Mouse (Mus musculus): ENCODE measurements at regions not wholly inside any gene's neighbourhood (a gene's known extent, or its start where the extent isn't known, plus 50 kb on each side); places are given as distances from the start of the nearest gene placed in this dataset.

- Histone ChIP-seq H3K9ac (ENCODE audit: low read depth, low read length) (no peak overlapping the region), H3K4me3 (ENCODE audit: low read depth, low read length) (no peak overlapping the region), H3K9me3 (replicated peaks; ENCODE audit: control insufficient read depth, low read length) (no peaks in the 10 kb centered on the region), H3K4me2 (no peak overlapping the region), H3K27ac (ENCODE audit: low read depth, low read length) (no peak overlapping the region), H3K4me1 (ENCODE audit: control insufficient read depth, insufficient read depth, low read length) (no peaks in the 10 kb centered on the region), H3K27me3 (ENCODE audit: control insufficient read depth, insufficient read depth, low read length) (no peaks in the 10 kb centered on the region), H3K36me3 (ENCODE audit: control insufficient read depth, insufficient read depth, low read length) (no peaks in the 10 kb centered on the region)
- no peak for ATAC-seq (replicated peaks; ENCODE audit: insufficient number of reproducible peaks, low FRiP score, low TSS enrichment)
- WGBS (ENCODE audit: insufficient replicate concordance) = 38% methylated on average over 5 of the region's 5 CpGs
Observed at GRCm38 (mm10) chr2:147808036-147808675, 238.6 kb downstream of the Foxa2 start.

- no peak overlapping the region for H3K4me2 ChIP-seq
- no peak for ATAC-seq (replicated peaks; ENCODE audit: insufficient number of reproducible peaks, low FRiP score, low TSS enrichment)
- no peak overlapping the region for H3K4me3 ChIP-seq (ENCODE audit: low read depth, low read length)
- H3K4me1 ChIP-seq (ENCODE audit: control insufficient read depth, insufficient read depth, low read length) = no peaks in the 10 kb centered on the region
- no peaks in the 10 kb centered on the region for H3K9me3 ChIP-seq (replicated peaks; ENCODE audit: control insufficient read depth, low read length)
- H3K27me3 ChIP-seq (ENCODE audit: control insufficient read depth, insufficient read depth, low read length) = no peaks in the 10 kb centered on the region
- no peaks in the 10 kb centered on the region for H3K36me3 ChIP-seq (ENCODE audit: control insufficient read depth, insufficient read depth, low read length)
- 31% methylated on average over 4 of the region's 4 CpGs for WGBS (ENCODE audit: insufficient replicate concordance)
- H3K27ac ChIP-seq (ENCODE audit: low read depth, low read length) = no peak overlapping the region
- H3K9ac ChIP-seq (ENCODE audit: low read depth, low read length) = no peak overlapping the region
Observed at GRCm38 (mm10) chr2:147803102-147803501, 243.7 kb downstream of the Foxa2 start.

- Histone ChIP-seq H3K27me3 (ENCODE audit: control insufficient read depth, insufficient read depth, low read length) (no peaks in the 10 kb centered on the region), H3K4me3 (ENCODE audit: low read depth, low read length) (no peak overlapping the region), H3K27ac (ENCODE audit: low read depth, low read length) (no peak overlapping the region), H3K4me2 (no peak overlapping the region), H3K4me1 (ENCODE audit: control insufficient read depth, insufficient read depth, low read length) (no peaks in the 10 kb centered on the region), H3K9me3 (replicated peaks; ENCODE audit: control insufficient read depth, low read length) (no peaks in the 10 kb centered on the region), H3K9ac (ENCODE audit: low read depth, low read length) (no peak overlapping the region), H3K36me3 (ENCODE audit: control insufficient read depth, insufficient read depth, low read length) (no peaks in the 10 kb centered on the region)
- 69% methylated on average over 8 of the region's 8 CpGs for WGBS (ENCODE audit: insufficient replicate concordance)
- ATAC-seq (replicated peaks; ENCODE audit: insufficient number of reproducible peaks, low FRiP score, low TSS enrichment) = no peak
Observed at GRCm38 (mm10) chr2:147791434-147791833, 255.3 kb downstream of the Foxa2 start.

- no peak overlapping the region for H3K27ac ChIP-seq (ENCODE audit: low read depth, low read length)
- no peaks in the 10 kb centered on the region for H3K27me3 ChIP-seq (ENCODE audit: control insufficient read depth, insufficient read depth, low read length)
- H3K4me2 ChIP-seq = no peak overlapping the region
- H3K4me3 ChIP-seq (ENCODE audit: low read depth, low read length) = no peak overlapping the region
- no peak for ATAC-seq (replicated peaks; ENCODE audit: insufficient number of reproducible peaks, low FRiP score, low TSS enrichment)
- H3K36me3 ChIP-seq (ENCODE audit: control insufficient read depth, insufficient read depth, low read length) = no peaks in the 10 kb centered on the region
- no peak overlapping the region for H3K9ac ChIP-seq (ENCODE audit: low read depth, low read length)
- H3K4me1 ChIP-seq (ENCODE audit: control insufficient read depth, insufficient read depth, low read length) = no peaks in the 10 kb centered on the region
- WGBS (ENCODE audit: insufficient replicate concordance) = 70% methylated on average over 1 of the region's 1 CpGs
- H3K9me3 ChIP-seq (replicated peaks; ENCODE audit: control insufficient read depth, low read length) = no peaks in the 10 kb centered on the region
Observed at GRCm38 (mm10) chr2:147789877-147790276, 256.9 kb downstream of the Foxa2 start.

GRCm38 (mm10) chr2:147789268-147789667 lies 257.5 kb downstream of the Foxa2 start:
- no peak overlapping the region for H3K4me3 ChIP-seq (ENCODE audit: low read depth, low read length)
- H3K4me1 ChIP-seq (ENCODE audit: control insufficient read depth, insufficient read depth, low read length) = no peaks in the 10 kb centered on the region
- no peaks in the 10 kb centered on the region for H3K9me3 ChIP-seq (replicated peaks; ENCODE audit: control insufficient read depth, low read length)
- WGBS (ENCODE audit: insufficient replicate concordance) = 10% methylated on average over 3 of the region's 3 CpGs
- H3K27me3 ChIP-seq (ENCODE audit: control insufficient read depth, insufficient read depth, low read length) = no peaks in the 10 kb centered on the region
- H3K9ac ChIP-seq (ENCODE audit: low read depth, low read length) = no peak overlapping the region
- H3K36me3 ChIP-seq (ENCODE audit: control insufficient read depth, insufficient read depth, low read length) = no peaks in the 10 kb centered on the region
- H3K27ac ChIP-seq (ENCODE audit: low read depth, low read length) = no peak overlapping the region
- no peak overlapping the region for H3K4me2 ChIP-seq
- no peak for ATAC-seq (replicated peaks; ENCODE audit: insufficient number of reproducible peaks, low FRiP score, low TSS enrichment)

GRCm38 (mm10) chr2:147788001-147788400 lies 258.8 kb downstream of the Foxa2 start:
- WGBS (ENCODE audit: insufficient replicate concordance) = 74% methylated on average over 3 of the region's 3 CpGs
- no peak for ATAC-seq (replicated peaks; ENCODE audit: insufficient number of reproducible peaks, low FRiP score, low TSS enrichment)

GRCm38 (mm10) chr2:147782496-147782895 lies 264.3 kb downstream of the Foxa2 start:
- H3K9ac ChIP-seq (ENCODE audit: low read depth, low read length) = no peak overlapping the region

More at GRCm38 (mm10) chr2:147788001-147788400, 258.8 kb downstream of the Foxa2 start:
- Histone ChIP-seq H3K27me3 (ENCODE audit: control insufficient read depth, insufficient read depth, low read length) (no peaks in the 10 kb centered on the region), H3K9ac (ENCODE audit: low read depth, low read length) (no peak overlapping the region), H3K27ac (ENCODE audit: low read depth, low read length) (no peak overlapping the region), H3K9me3 (replicated peaks; ENCODE audit: control insufficient read depth, low read length) (no peaks in the 10 kb centered on the region), H3K4me3 (ENCODE audit: low read depth, low read length) (no peak overlapping the region), H3K36me3 (ENCODE audit: control insufficient read depth, insufficient read depth, low read length) (no peaks in the 10 kb centered on the region), H3K4me1 (ENCODE audit: control insufficient read depth, insufficient read depth, low read length) (no peaks in the 10 kb centered on the region), H3K4me2 (no peak overlapping the region)

GRCm38 (mm10) chr2:147776316-147776715 lies 270.5 kb downstream of the Foxa2 start:
- Histone ChIP-seq H3K9ac (ENCODE audit: low read depth, low read length) (no peak overlapping the region), H3K9me3 (replicated peaks; ENCODE audit: control insufficient read depth, low read length) (no peaks in the 10 kb centered on the region), H3K4me3 (ENCODE audit: low read depth, low read length) (no peak overlapping the region), H3K27me3 (ENCODE audit: control insufficient read depth, insufficient read depth, low read length) (no peaks in the 10 kb centered on the region), H3K4me1 (ENCODE audit: control insufficient read depth, insufficient read depth, low read length) (no peaks in the 10 kb centered on the region), H3K4me2 (no peak overlapping the region), H3K36me3 (ENCODE audit: control insufficient read depth, insufficient read depth, low read length) (no peaks in the 10 kb centered on the region), H3K27ac (ENCODE audit: low read depth, low read length) (no peak overlapping the region)
- WGBS (ENCODE audit: insufficient replicate concordance) = 65% methylated on average over 2 of the region's 2 CpGs
- ATAC-seq (replicated peaks; ENCODE audit: insufficient number of reproducible peaks, low FRiP score, low TSS enrichment) = no peak

More at GRCm38 (mm10) chr2:147782496-147782895, 264.3 kb downstream of the Foxa2 start:
- H3K9me3 ChIP-seq (replicated peaks; ENCODE audit: control insufficient read depth, low read length) = no peaks in the 10 kb centered on the region
- H3K27me3 ChIP-seq (ENCODE audit: control insufficient read depth, insufficient read depth, low read length) = no peaks in the 10 kb centered on the region
- no peak for ATAC-seq (replicated peaks; ENCODE audit: insufficient number of reproducible peaks, low FRiP score, low TSS enrichment)
- no peaks in the 10 kb centered on the region for H3K36me3 ChIP-seq (ENCODE audit: control insufficient read depth, insufficient read depth, low read length)
- 83% methylated on average over 2 of the region's 2 CpGs for WGBS (ENCODE audit: insufficient replicate concordance)
- no peak overlapping the region for H3K4me2 ChIP-seq
- no peaks in the 10 kb centered on the region for H3K4me1 ChIP-seq (ENCODE audit: control insufficient read depth, insufficient read depth, low read length)
- H3K4me3 ChIP-seq (ENCODE audit: low read depth, low read length) = no peak overlapping the region
- H3K27ac ChIP-seq (ENCODE audit: low read depth, low read length) = no peak overlapping the region

- H3K4me1 ChIP-seq (ENCODE audit: control insufficient read depth, insufficient read depth, low read length) = no peaks in the 10 kb centered on the region
- H3K27me3 ChIP-seq (ENCODE audit: control insufficient read depth, insufficient read depth, low read length) = no peaks in the 10 kb centered on the region
- H3K36me3 ChIP-seq (ENCODE audit: control insufficient read depth, insufficient read depth, low read length) = no peaks in the 10 kb centered on the region
- 39% methylated on average over 1 of the region's 1 CpGs for WGBS (ENCODE audit: insufficient replicate concordance)
- no peak for ATAC-seq (replicated peaks; ENCODE audit: insufficient number of reproducible peaks, low FRiP score, low TSS enrichment)
- H3K27ac ChIP-seq (ENCODE audit: low read depth, low read length) = no peak overlapping the region
- H3K9me3 ChIP-seq (replicated peaks; ENCODE audit: control insufficient read depth, low read length) = no peaks in the 10 kb centered on the region
- no peak overlapping the region for H3K9ac ChIP-seq (ENCODE audit: low read depth, low read length)
- no peak overlapping the region for H3K4me3 ChIP-seq (ENCODE audit: low read depth, low read length)
- H3K4me2 ChIP-seq = no peak overlapping the region
Observed at GRCm38 (mm10) chr2:147772579-147772978, 274.2 kb downstream of the Foxa2 start.

Measured in heart, embryonic 11.5 days (tissue).